Mouse (Mus musculus): ENCODE results near the gene AL732309.1.

- TF ChIP-seq CTCF (IDR thresholded peaks at IDR 0.05; ENCODE audit: low read depth) = no peak
- no peak for TF ChIP-seq EP300 (IDR thresholded peaks at IDR 0.05; ENCODE audit: low read depth)
These were observed 20.8 kb downstream of the AL732309.1 start for GRCm38 (mm10) chr2:25225811-25226379.
